Comparison of ENCODE assay signal across 8 mouse cellular contexts in the genomic region with DNA sequence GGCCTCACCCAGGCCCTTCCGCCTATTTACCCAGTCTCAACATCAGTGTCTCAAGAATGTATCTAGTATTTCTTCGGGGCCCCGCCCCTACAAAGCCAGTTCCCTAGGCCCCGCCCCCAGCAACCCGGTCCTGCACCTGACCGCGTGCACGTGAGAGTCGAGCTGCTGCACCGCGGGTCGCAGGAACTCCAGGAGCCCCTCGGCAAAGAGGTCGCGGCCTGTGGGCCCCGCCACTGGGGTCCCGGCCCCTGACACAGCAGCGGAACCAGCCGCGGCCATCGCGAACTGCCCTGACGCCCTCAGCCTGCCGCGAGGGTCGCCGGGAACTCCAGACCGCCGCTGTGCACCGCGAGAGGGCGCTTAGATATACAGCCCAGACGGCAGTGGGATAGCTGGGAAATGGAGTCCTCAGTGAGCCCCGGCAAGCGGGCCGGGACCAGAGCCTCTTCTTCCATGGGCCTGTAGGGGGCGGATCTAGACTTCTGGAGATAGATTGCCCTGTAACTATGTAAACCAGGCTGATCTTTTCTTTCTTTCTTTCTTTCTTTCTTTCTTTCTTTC. TPM values are rescaled to one million over a fixed set of nuclear protein-coding genes. Genes with fewer than 3 reads are reported as not detected.
DNase-seq lines count a peak whose midpoint lies in the region; ATAC-seq lines count a peak whose summit lies in the region.

Gene Snapin, minus strand, starts transcription at position 338 of the 561 bp plus-strand sequence.

- peak; percentile 92 to 96 for DNase-seq in CD8-positive naive resting alpha-beta T cell, adult 2 months (ENCODE audit: low read depth in 2 of 2, low spot score in 2 of 2)
- DNase-seq in c-Kit-positive CD71-negative TER-119-negative erythroid progenitor cells, embryonic 14.5 days (ENCODE audit: low read depth): peak; percentile 95
- DNase-seq in forebrain, embryonic 11.5 days (ENCODE audit: low spot score): peak; percentile 97
- DNase-seq in kidney, postnatal 36 days: peak; percentile 97 to 98
- DNase-seq in telencephalon, adult 2 months (ENCODE audit: low read depth, low spot score): peak; percentile 90

- peaks cover 11% of the 10 kb centered on the region for H3K36me3 ChIP-seq in forebrain, embryonic 11.5 days (ENCODE audit: control insufficient read depth, insufficient read depth, low read length)
- H3K36me3 ChIP-seq in heart, embryonic 16.5 days (ENCODE audit: control insufficient read depth, insufficient read depth): peaks cover 25% of the 10 kb centered on the region
- H3K36me3 ChIP-seq in liver, embryonic 15.5 days (replicated peaks): peaks cover 46% of the 10 kb centered on the region
- H3K36me3 ChIP-seq in neural tube, embryonic 12.5 days: peaks cover 32% of the 10 kb centered on the region

- ATAC-seq in forebrain, embryonic 11.5 days (replicated peaks; ENCODE audit: low FRiP score): peak; percentile 98
- peak; percentile 97 for ATAC-seq in heart, embryonic 16.5 days (replicated peaks; ENCODE audit: extremely low read depth, insufficient read depth, low FRiP score)
- ATAC-seq in liver, embryonic 15.5 days (ENCODE audit: insufficient read depth): peak; percentile 99
- ATAC-seq in neural tube, embryonic 12.5 days (ENCODE audit: low FRiP score, low read depth): peak; percentile 96

- under 1% methylated on average over 37 of the region's 37 CpGs for WGBS in forebrain, embryonic 11.5 days
- WGBS in heart, embryonic 16.5 days: under 1% methylated on average over 37 of the region's 37 CpGs
- under 1% methylated on average over 37 of the region's 37 CpGs for WGBS in liver, embryonic 15.5 days (ENCODE audit: insufficient replicate concordance)
- under 1% methylated on average over 37 of the region's 37 CpGs for WGBS in neural tube, embryonic 12.5 days

- peak within 1 kb of the TSS; percentile 77 for H3K9ac ChIP-seq in forebrain, embryonic 11.5 days (ENCODE audit: low read length)
- H3K9ac ChIP-seq in heart, embryonic 16.5 days (ENCODE audit: low read length): peak within 1 kb of the TSS; percentile 89
- H3K9ac ChIP-seq in liver, embryonic 15.5 days: peak within 1 kb of the TSS; percentile 80
- peak within 1 kb of the TSS; percentile 79 for H3K9ac ChIP-seq in neural tube, embryonic 12.5 days

- no peaks in the 10 kb centered on the region for H3K27me3 ChIP-seq in forebrain, embryonic 11.5 days (ENCODE audit: control insufficient read depth, insufficient read depth, low read length)
- H3K27me3 ChIP-seq in heart, embryonic 16.5 days (ENCODE audit: control insufficient read depth, insufficient read depth, low read length): no peaks in the 10 kb centered on the region
- no peaks in the 10 kb centered on the region for H3K27me3 ChIP-seq in liver, embryonic 15.5 days
- no peaks in the 10 kb centered on the region for H3K27me3 ChIP-seq in neural tube, embryonic 12.5 days (replicated peaks)

- no peaks in the 10 kb centered on the region for H3K9me3 ChIP-seq in forebrain, embryonic 11.5 days (ENCODE audit: control insufficient read depth, low read length)
- no peaks in the 10 kb centered on the region for H3K9me3 ChIP-seq in heart, embryonic 16.5 days (replicated peaks; ENCODE audit: control insufficient read depth, low read length)
- H3K9me3 ChIP-seq in liver, embryonic 15.5 days (replicated peaks): no peaks in the 10 kb centered on the region
- H3K9me3 ChIP-seq in neural tube, embryonic 12.5 days: no peaks in the 10 kb centered on the region

- H3K4me3 ChIP-seq in forebrain, embryonic 11.5 days (ENCODE audit: low read depth, low read length): peak within 1 kb of the TSS; percentile 75
- peak within 1 kb of the TSS; percentile 85 for H3K4me3 ChIP-seq in heart, embryonic 16.5 days (ENCODE audit: low read length)
- H3K4me3 ChIP-seq in liver, embryonic 15.5 days (replicated peaks): peak within 1 kb of the TSS; percentile 91
- H3K4me3 ChIP-seq in neural tube, embryonic 12.5 days: peak within 1 kb of the TSS; percentile 77

- H3K4me1 ChIP-seq in forebrain, embryonic 11.5 days (replicated peaks; ENCODE audit: control insufficient read depth, insufficient read depth, low read length): 0 out of 2 replicates have a peak, but pooled peaks cover 5% of the 10 kb centered on the region
- H3K4me1 ChIP-seq in heart, embryonic 16.5 days (ENCODE audit: control insufficient read depth, insufficient read depth, low read length): peaks cover 5% of the 10 kb centered on the region
- H3K4me1 ChIP-seq in liver, embryonic 15.5 days (replicated peaks): peaks cover 25% of the 10 kb centered on the region
- H3K4me1 ChIP-seq in neural tube, embryonic 12.5 days: peaks cover 11% of the 10 kb centered on the region; the same call in 1 of the 2 replicates

- no peak within 1 kb of the TSS for H3K27ac ChIP-seq in forebrain, embryonic 11.5 days (ENCODE audit: low read depth, low read length)
- peak within 1 kb of the TSS; percentile 65 for H3K27ac ChIP-seq in heart, embryonic 16.5 days (ENCODE audit: low read length)
- H3K27ac ChIP-seq in liver, embryonic 15.5 days (replicated peaks): peak within 1 kb of the TSS; percentile 82
- H3K27ac ChIP-seq in neural tube, embryonic 12.5 days: no peak within 1 kb of the TSS

- H3K4me2 ChIP-seq in forebrain, embryonic 11.5 days (ENCODE audit: low read depth, low read length, severe bottlenecking): peak within 1 kb of the TSS; percentile 57
- peak within 1 kb of the TSS; percentile 66 for H3K4me2 ChIP-seq in heart, embryonic 16.5 days (ENCODE audit: low read depth, low read length)
- peak within 1 kb of the TSS; percentile 73 for H3K4me2 ChIP-seq in liver, embryonic 15.5 days
- H3K4me2 ChIP-seq in neural tube, embryonic 12.5 days (replicated peaks): peak within 1 kb of the TSS; percentile 68

RNA-seq across cellular contexts. Expression of gene Snapin, which starts in this region (rescaled TPM):
- polyA plus RNA-seq in forebrain, embryonic 11.5 days (2014; fragmentation: Nextera tagmentation; extraction: Ambion mirVana): 66.3 and 68.3 TPM in 2 replicates
- 76.1 and 88.9 TPM in 2 replicates for polyA plus RNA-seq in heart, embryonic 16.5 days (2015; fragmentation: Nextera tagmentation; extraction: Ambion mirVana)
- 16.2 and 17.8 TPM in 2 replicates for polyA plus RNA-seq in liver, embryonic 15.5 days (2015; fragmentation: Nextera tagmentation; extraction: Ambion mirVana)
- polyA plus RNA-seq in neural tube, embryonic 12.5 days (2016; fragmentation: Nextera tagmentation; extraction: Ambion mirVana): 81.7 and 87.0 TPM in 2 replicates

Comparison
In these comparisons a context has a peak if more than half of its experiments do, and no peak if none do; other contexts are left out.
1. H3K27ac ChIP-seq: peak in heart, embryonic 16.5 days (single experiment) and liver, embryonic 15.5 days (single experiment); none in forebrain, embryonic 11.5 days (single experiment) and neural tube, embryonic 12.5 days (single experiment).
2. Peak in every context shown above with its lines, with median percentiles within 50 percentile points of each other: DNase-seq, ATAC-seq, H3K4me2 ChIP-seq, H3K4me3 ChIP-seq and H3K9ac ChIP-seq.